Mouse (Mus musculus): ENCODE measurements around the gene Eif3l. TPM values are rescaled to one million over a fixed set of nuclear protein-coding genes. Genes with fewer than 3 reads are reported as not detected.
A peak's percentile ranks its signal among the peaks of the same experiment; 100 is the strongest.

The Eif3l gene
- polyA plus RNA-seq, 1 experiment from 2014 or later, result 165 TPM

DNA sequence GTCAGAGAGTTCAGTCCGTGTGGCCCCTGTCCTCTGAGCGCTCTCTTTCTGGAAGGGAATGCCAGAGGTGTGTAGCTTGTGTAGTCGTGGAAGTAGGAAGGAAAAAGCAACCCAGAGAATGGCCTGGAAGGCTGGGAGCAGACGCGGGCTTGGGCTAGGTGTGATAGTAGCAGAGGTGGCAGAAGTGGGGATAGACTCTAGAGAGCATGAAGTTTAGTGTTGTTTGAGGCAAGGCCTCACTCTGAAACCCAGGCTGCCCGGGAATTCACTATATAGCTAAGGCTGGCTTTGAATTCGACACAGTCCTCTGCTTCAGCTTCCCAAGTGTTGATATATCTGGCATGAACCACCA lies 66.6 kb downstream of the Eif3l start:
- WGBS, result 1% methylated on average over 7 of the region's 7 CpGs

DNA sequence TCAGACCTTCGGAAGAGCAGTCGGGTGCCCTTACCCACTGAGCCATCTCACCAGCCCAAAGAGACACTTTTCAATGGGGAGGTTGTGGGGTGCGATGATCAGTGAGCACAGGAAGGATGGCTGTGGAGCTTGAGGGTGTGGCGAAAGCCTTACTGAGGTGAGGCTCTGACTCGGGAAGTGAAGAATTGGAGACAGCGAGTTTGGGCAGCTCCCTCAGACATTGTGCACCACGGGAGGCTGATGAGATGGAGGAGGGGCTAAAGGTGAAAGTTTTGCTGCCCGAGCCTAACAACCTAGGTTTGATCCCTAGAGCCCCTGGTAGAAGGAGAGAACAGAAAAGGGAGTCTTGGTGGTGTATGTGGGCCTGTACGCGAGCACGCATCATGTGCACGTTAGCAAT lies 68.3 kb downstream of the Eif3l start:
- Histone ChIP-seq H3K9me3 (replicated peaks) (no peaks in the 10 kb centered on the region), H3K36me3 (peaks cover 44% of the 10 kb centered on the region), H3K9ac (no peak overlapping the region), H3K27me3 (replicated peaks) (no peaks in the 10 kb centered on the region), H3K27ac (ENCODE audit: poor library complexity, severe bottlenecking) (no peak overlapping the region), H3K4me3 (no peak overlapping the region), H3K4me2 (no peak overlapping the region), H3K4me1 (replicated peaks) (peaks cover 16% of the 10 kb centered on the region; the same call in 1 of the 2 replicates)
- 83% methylated on average over 12 of the region's 12 CpGs for WGBS
- ATAC-seq (ENCODE audit: insufficient number of reproducible peaks, low FRiP score), result no peak

More for the DNA sequence above, 66.6 kb downstream of the Eif3l start:
- 0 out of 2 replicates have a peak, but pooled peaks have one; percentile 13 for ATAC-seq (ENCODE audit: insufficient number of reproducible peaks, low FRiP score)
- Histone ChIP-seq H3K4me3 (peak overlapping the region; percentile 83), H3K9ac (peak overlapping the region; percentile 83), H3K36me3 (peaks cover 27% of the 10 kb centered on the region), H3K4me1 (replicated peaks) (peaks cover 16% of the 10 kb centered on the region; the same call in 1 of the 2 replicates), H3K9me3 (replicated peaks) (no peaks in the 10 kb centered on the region), H3K27ac (ENCODE audit: poor library complexity, severe bottlenecking) (0 out of 2 replicates have a peak overlapping the region, but pooled peaks have one; percentile 4), H3K4me2 (peak overlapping the region; percentile 93), H3K27me3 (replicated peaks) (no peaks in the 10 kb centered on the region)

Other genes with a start within 250 kb of the Eif3l start
- 40.5 and 40.8 TPM in 2 replicates for gene Cdc42ep1, start 232.6 kb upstream of the Eif3l start, polyA plus RNA-seq (2016; fragmentation: Nextera tagmentation; extraction: Ambion mirVana)
- gene Lgals2, start 219.7 kb upstream of the Eif3l start, polyA plus RNA-seq (2016; fragmentation: Nextera tagmentation; extraction: Ambion mirVana), result 0.84 TPM in 1 of 2 replicates, not detected in the other
- 54.0 and 54.7 TPM in 2 replicates for gene Gga1, start 198.0 kb upstream of the Eif3l start, polyA plus RNA-seq (2016; fragmentation: Nextera tagmentation; extraction: Ambion mirVana)
- 0.15 and 0.47 TPM in 2 replicates for gene Gm49510, start 175.5 kb upstream of the Eif3l start, polyA plus RNA-seq (2016; fragmentation: Nextera tagmentation; extraction: Ambion mirVana)
- 26.2 and 26.8 TPM in 2 replicates for gene Sh3bp1, start 175.4 kb upstream of the Eif3l start, polyA plus RNA-seq (2016; fragmentation: Nextera tagmentation; extraction: Ambion mirVana)
- gene Pdxp, start 161.3 kb upstream of the Eif3l start, polyA plus RNA-seq (2016; fragmentation: Nextera tagmentation; extraction: Ambion mirVana), result 33.4 and 34.2 TPM in 2 replicates
- gene Lgals1, start 148.5 kb upstream of the Eif3l start, polyA plus RNA-seq (2016; fragmentation: Nextera tagmentation; extraction: Ambion mirVana), result 667 and 690 TPM in 2 replicates
- gene Nol12, start 140.2 kb upstream of the Eif3l start, polyA plus RNA-seq (2016; fragmentation: Nextera tagmentation; extraction: Ambion mirVana), result 37.9 and 39.9 TPM in 2 replicates
- 59.4 and 64.1 TPM in 2 replicates for gene Triobp, start 127.5 kb upstream of the Eif3l start, polyA plus RNA-seq (2016; fragmentation: Nextera tagmentation; extraction: Ambion mirVana)
- gene H1f0, start 46.7 kb upstream of the Eif3l start, polyA plus RNA-seq (2016; fragmentation: Nextera tagmentation; extraction: Ambion mirVana), result 294 and 300 TPM in 2 replicates
- gene Galr3, start 33.3 kb upstream of the Eif3l start, polyA plus RNA-seq (2016; fragmentation: Nextera tagmentation; extraction: Ambion mirVana), result not detected in 2 replicates
- 29.0 and 30.0 TPM in 2 replicates for gene Ankrd54, start 12.3 kb upstream of the Eif3l start, polyA plus RNA-seq (2016; fragmentation: Nextera tagmentation; extraction: Ambion mirVana)
- 24.2 and 24.3 TPM in 2 replicates for gene Micall1, start 33.7 kb downstream of the Eif3l start, polyA plus RNA-seq (2016; fragmentation: Nextera tagmentation; extraction: Ambion mirVana)
- gene Polr2f, start 65.8 kb downstream of the Eif3l start, polyA plus RNA-seq (2016; fragmentation: Nextera tagmentation; extraction: Ambion mirVana), result 265 and 289 TPM in 2 replicates
- 6.3 and 6.6 TPM in 2 replicates for gene 1700088E04Rik, start 66.1 kb downstream of the Eif3l start, polyA plus RNA-seq (2016; fragmentation: Nextera tagmentation; extraction: Ambion mirVana)
- 0.28 and 0.44 TPM in 2 replicates for gene Sox10, start 90.1 kb downstream of the Eif3l start, polyA plus RNA-seq (2016; fragmentation: Nextera tagmentation; extraction: Ambion mirVana)
- 33.8 and 37.6 TPM in 2 replicates for gene Pick1, start 154.0 kb downstream of the Eif3l start, polyA plus RNA-seq (2016; fragmentation: Nextera tagmentation; extraction: Ambion mirVana)
- gene Gm49486, start 154.2 kb downstream of the Eif3l start, polyA plus RNA-seq (2016; fragmentation: Nextera tagmentation; extraction: Ambion mirVana), result 0.49 and 1.0 TPM in 2 replicates
- gene Slc16a8, start 179.6 kb downstream of the Eif3l start, polyA plus RNA-seq (2016; fragmentation: Nextera tagmentation; extraction: Ambion mirVana), result 0.36 and 0.65 TPM in 2 replicates
- gene Baiap2l2, start 210.4 kb downstream of the Eif3l start, polyA plus RNA-seq (2016; fragmentation: Nextera tagmentation; extraction: Ambion mirVana), result 9.3 and 11.9 TPM in 2 replicates